Mouse (Mus musculus) midbrain, embryonic 15.5 days (tissue): Measurements from ENCODE around the gene Cdk13. TPM values are rescaled to one million over a fixed set of nuclear protein-coding genes. Genes with fewer than 3 reads are reported as not detected.

Source experiments
- ATAC-seq: fragments of 200-750 bp; cut with Nextera tagmentation; replicated peaks from 2 replicates; pipeline ENCODE4 v1.8.0; 2017; ENCODE audit warnings: moderate TSS enrichment
- H3K27ac ChIP-seq: fragments of 300-500 bp; sonication (generic); 2 replicates; pipeline ENCODE4 v1.5.1; 2015; ENCODE audit warnings: mild to moderate bottlenecking, inconsistent platforms
- H3K27me3 ChIP-seq: fragments of 300-500 bp; sonication (generic); replicated peaks from 2 replicates; pipeline ENCODE4 v1.6.1; 2015; ENCODE audit warnings: inconsistent platforms
- H3K36me3 ChIP-seq: fragments of 300-500 bp; sonication (generic); replicated peaks from 2 replicates; pipeline ENCODE4 v1.6.1; 2015; ENCODE audit warnings: inconsistent platforms
- H3K4me1 ChIP-seq: fragments of 300-500 bp; sonication (generic); 2 replicates; pipeline ENCODE4 v1.6.1; 2015; ENCODE audit warnings: inconsistent platforms
- H3K4me2 ChIP-seq: fragments of 300-500 bp; sonication (generic); 2 replicates; pipeline ENCODE4 v1.6.1; 2015; ENCODE audit warnings: inconsistent platforms, mild to moderate bottlenecking, moderate library complexity
- H3K4me3 ChIP-seq: fragments of 300-500 bp; sonication (generic); 2 replicates; pipeline ENCODE4 v1.5.1; 2015; ENCODE audit warnings: mild to moderate bottlenecking, inconsistent platforms
- H3K9ac ChIP-seq: fragments of 300-500 bp; sonication (generic); 2 replicates; pipeline ENCODE4 v1.6.1; 2015; ENCODE audit warnings: mild to moderate bottlenecking, inconsistent platforms
- H3K9me3 ChIP-seq: fragments of 300-500 bp; sonication (generic); 2 replicates; pipeline ENCODE4 v1.6.1; 2016; ENCODE audit warnings: inconsistent platforms
- WGBS: fragments of 180-500 bp; shearing (Covaris S2); methylation state at CpG from one replicate; pipeline ENCODE4 v1.1.7; 2015; ENCODE audit warnings: mixed read lengths; 5-methylcytosine and 5-hydroxymethylcytosine counted together
- microRNA counts: library from miRNA; unstranded; fragments of <30 nt; microRNA quantifications from one replicate; lab custom pipeline; 2016
- microRNA-seq: library from miRNA; unstranded; fragments of <30 nt; microRNA quantifications from one replicate; pipeline ENCODE4, GENCODE M21; 2016
- polyA plus RNA-seq: library from polyadenylated mRNA; unstranded; fragments of >200 nt; fragmentation: Nextera tagmentation; extraction: Ambion mirVana; gene quantifications from 2 replicates; pipeline ENCODE4 v1.2.1, GENCODE M21; 2015

The Cdk13 gene
- polyA plus RNA-seq, 1 experiment from 2014 or later = 19.4 TPM

DNA sequence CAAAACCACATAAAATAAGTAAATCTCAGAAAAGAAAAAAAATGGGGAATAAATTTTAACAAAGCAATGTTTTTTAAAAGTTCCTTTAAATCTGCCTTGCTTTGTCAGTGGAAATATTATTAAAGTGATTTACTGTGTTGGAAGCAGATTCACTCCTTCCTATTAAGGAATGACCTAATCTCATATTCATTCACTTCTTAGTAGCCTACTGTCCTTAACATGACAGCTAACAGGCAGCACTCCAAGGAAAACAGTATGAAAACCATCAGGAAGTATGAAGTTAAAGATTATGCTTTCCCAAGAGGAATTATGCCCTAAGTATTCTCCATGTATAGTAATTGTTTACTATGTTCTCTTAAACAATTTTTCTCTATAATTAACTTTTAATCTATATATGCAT, 114.2 kb downstream of the Cdk13 start:
- Histone ChIP-seq H3K4me1 (0 out of 2 replicates have a peak, but pooled peaks cover 5% of the 10 kb centered on the region), H3K9me3 (no peaks in the 10 kb centered on the region), H3K9ac (no peak overlapping the region), H3K36me3 (no peaks in the 10 kb centered on the region), H3K4me2 (no peak overlapping the region), H3K27me3 (no peaks in the 10 kb centered on the region), H3K27ac (no peak overlapping the region), H3K4me3 (no peak overlapping the region)
- no peak for ATAC-seq

DNA sequence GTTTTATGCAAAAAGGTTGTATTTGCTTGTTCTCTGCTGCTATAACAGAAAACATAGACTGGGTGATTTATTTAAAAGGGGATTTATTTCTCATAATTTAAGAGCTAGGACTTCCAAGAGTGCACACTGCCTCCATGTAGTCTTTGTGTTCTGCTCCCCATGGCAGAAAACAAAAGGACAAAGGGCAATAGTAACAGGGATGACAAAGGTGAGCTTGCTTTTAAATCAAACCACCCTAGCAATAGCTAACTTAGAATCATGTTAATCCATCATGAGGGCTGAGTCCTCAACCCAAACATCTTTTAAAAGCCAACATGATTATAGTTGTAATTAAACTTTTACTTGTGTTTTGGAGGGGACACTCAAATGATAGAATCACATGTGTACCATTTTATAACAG, 115.4 kb downstream of the Cdk13 start:
- no peaks in the 10 kb centered on the region for H3K9me3 ChIP-seq
- H3K4me2 ChIP-seq = no peak overlapping the region
- H3K36me3 ChIP-seq = no peaks in the 10 kb centered on the region
- no peak overlapping the region for H3K9ac ChIP-seq
- H3K27ac ChIP-seq = no peak overlapping the region
- H3K27me3 ChIP-seq = no peaks in the 10 kb centered on the region
- no peak for ATAC-seq
- no peak overlapping the region for H3K4me3 ChIP-seq
- H3K4me1 ChIP-seq = 0 out of 2 replicates have a peak, but pooled peaks cover 5% of the 10 kb centered on the region

DNA sequence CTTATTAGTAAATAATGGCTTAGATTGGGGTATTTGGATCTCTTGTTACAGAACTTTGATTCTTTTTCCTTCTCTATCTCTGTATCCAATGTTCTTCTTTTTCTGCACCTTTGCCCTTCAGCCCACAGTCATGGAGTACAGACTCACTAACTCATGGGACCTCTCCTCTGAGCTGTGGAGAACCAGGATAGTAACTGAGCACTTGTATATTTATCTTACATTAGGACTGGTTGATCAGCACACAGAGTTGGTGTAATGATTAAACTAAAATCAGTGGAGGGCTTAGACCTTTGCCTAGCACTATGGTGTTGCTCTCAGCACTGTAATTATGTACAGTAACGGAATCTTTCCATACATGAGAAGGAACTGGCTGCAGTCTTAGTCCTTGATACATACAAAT, 133.8 kb downstream of the Cdk13 start:
- Histone ChIP-seq H3K27me3 (no peaks in the 10 kb centered on the region), H3K4me2 (no peak overlapping the region), H3K4me1 (no peaks in the 10 kb centered on the region), H3K36me3 (no peaks in the 10 kb centered on the region), H3K4me3 (no peak overlapping the region), H3K27ac (no peak overlapping the region), H3K9ac (no peak overlapping the region), H3K9me3 (no peaks in the 10 kb centered on the region)
- 75% methylated on average over 1 of the region's 1 CpGs for WGBS
- no peak for ATAC-seq

DNA sequence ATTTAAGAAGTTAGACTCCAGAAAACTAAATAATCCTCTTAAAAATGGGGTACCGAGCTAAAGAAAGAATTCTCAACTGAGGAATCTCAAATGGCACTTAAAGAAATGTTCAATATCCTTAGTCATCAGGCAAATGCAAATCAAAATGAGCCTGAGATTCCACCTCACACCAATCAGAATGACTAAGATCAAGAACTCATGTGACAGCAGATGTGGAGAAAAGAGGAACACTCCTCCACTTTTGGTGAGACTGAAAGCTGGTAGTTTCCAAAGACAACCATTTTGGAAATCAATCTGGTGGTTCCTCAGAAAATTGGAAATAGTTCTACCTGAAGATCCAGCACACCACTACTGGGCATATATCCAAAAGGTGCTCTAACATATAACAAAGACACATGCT, 137.5 kb downstream of the Cdk13 start:
- Histone ChIP-seq H3K9ac (no peak overlapping the region), H3K4me2 (no peak overlapping the region), H3K27ac (no peak overlapping the region), H3K27me3 (no peaks in the 10 kb centered on the region), H3K4me1 (no peaks in the 10 kb centered on the region), H3K36me3 (no peaks in the 10 kb centered on the region), H3K4me3 (no peak overlapping the region), H3K9me3 (no peaks in the 10 kb centered on the region)
- 88% methylated on average over 1 of the region's 1 CpGs for WGBS
- no peak for ATAC-seq

MicroRNAs encoded within 50 kb of the gene (microRNA counts, 519-probe panel; counts per million panel counts)
- not detected for microRNA mmu-miR-466i (lab: Ali Mortazavi, UCI)

Small RNAs within 50 kb of the gene (microRNA-seq; reads per million reads assigned to microRNA genes)
- gene Mir466i = not detected

Other genes with a start within 250 kb of the Cdk13 start
- gene Mplkip, start 109.9 kb downstream of the Cdk13 start, polyA plus RNA-seq = 36.4 and 40.4 TPM in 2 replicates
- gene Sugct, start 109.5 kb downstream of the Cdk13 start, polyA plus RNA-seq = 3.1 and 3.3 TPM in 2 replicates
- 199 and 222 TPM in 2 replicates for gene Rala, start 139.1 kb upstream of the Cdk13 start, polyA plus RNA-seq
- gene Yae1d1, start 188.3 kb upstream of the Cdk13 start, polyA plus RNA-seq = 83.0 and 84.4 TPM in 2 replicates